Mouse (Mus musculus) heart, adult 8-10 months (tissue): Measurements from ENCODE around the gene Rbfox2. TPM values are rescaled to one million over a fixed set of nuclear protein-coding genes. Genes with fewer than 3 reads are reported as not detected.

Source experiments
- DNase-seq: peaks from one replicate; pipeline ENCODE4 v3.0.0; 2022; ENCODE audit warnings: low spot score
- total RNA-seq, 4 experiments: library from RNA; stranded (reverse); gene quantifications; 2 replicates each; pipeline ENCODE4 v1.2.4; 2022

The Rbfox2 gene
- total RNA-seq, 4 experiments from 2014 or later: 87.6 to 108 (median 101) TPM

DNA sequence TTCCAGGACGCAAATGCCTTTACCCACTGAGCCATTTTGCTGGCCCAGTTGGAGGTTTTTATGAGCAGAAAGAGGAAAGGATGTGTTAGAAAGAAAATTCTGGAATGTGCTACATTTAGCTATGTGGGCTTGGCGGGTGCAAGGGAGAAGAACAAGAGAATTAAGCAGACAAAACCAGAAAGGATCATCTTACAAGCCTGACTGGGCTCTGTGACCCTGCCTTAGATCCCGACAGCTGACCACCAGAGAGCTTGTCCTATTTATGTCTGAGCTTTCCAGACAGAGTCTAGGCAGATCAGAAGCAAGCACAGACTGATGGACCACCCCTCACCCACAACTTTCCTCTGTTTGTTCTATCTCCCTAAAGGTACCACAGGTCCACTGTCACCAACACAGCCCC is 275.5 kb downstream of the Rbfox2 start:
- no peak for DNase-seq

DNA sequence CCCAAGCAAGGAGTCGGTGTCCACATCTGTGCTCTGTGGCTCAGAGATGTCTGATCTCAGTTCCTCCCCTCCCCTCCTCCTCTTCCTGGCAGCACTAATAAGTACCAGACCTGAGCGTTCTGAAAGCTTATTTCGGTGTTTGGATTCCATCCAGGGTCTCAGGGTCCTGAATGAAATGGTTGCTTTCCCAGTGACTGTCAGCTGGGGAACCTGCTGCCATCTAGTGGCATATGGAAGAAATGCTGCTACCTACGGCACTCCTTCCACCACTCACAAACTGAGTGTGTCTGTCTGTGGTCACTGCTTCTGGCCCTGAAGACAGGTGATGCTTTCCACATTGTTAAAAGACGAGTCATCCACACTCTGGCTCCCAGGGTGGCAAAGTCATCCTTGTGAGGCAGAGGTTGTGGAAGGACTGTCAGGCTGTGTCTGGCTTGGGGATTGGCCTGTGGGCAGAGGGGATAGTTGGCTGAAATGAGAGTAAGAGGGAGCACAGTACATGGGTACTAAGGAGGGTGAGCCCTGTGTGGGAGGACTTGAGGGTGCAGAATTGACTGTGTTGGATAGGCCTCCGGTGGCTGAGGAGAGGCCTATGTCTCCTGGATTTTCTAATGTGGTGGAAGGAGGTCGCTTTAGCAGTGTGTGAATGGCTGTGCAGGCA is 277.3 kb downstream of the Rbfox2 start:
- peak; percentile 89 for DNase-seq

Other genes starting within 250 kb of the Rbfox2 start
- under 1 TPM in 2 of 4 experiments, not detected in 2; 0.09 to 0.19 TPM for gene Apol7a, start 92.1 kb upstream of the Rbfox2 start, total RNA-seq
- under 1 TPM in 1 of 4 experiments, not detected in 3; 0.19 TPM for gene Apol9a, start 104.1 kb upstream of the Rbfox2 start, total RNA-seq
- gene Apol7b, start 140.5 kb upstream of the Rbfox2 start, total RNA-seq: under 1 TPM in 2 of 4 experiments, not detected in 2; 0.17 to 0.41 TPM
- under 1 TPM in 1 of 4 experiments, not detected in 3; 0.11 TPM for gene Apol10a, start 170.0 kb upstream of the Rbfox2 start, total RNA-seq
- under 1 TPM in 1 of 4 experiments, not detected in 3; 0.20 TPM for gene Apol11a, start 201.3 kb upstream of the Rbfox2 start, total RNA-seq
- gene Apol7c, start 226.3 kb upstream of the Rbfox2 start, total RNA-seq: not detected